Mouse (Mus musculus) intestine, postnatal 0 days (tissue): ENCODE measurements around the gene Cyb5d1. TPM values are rescaled to one million over a fixed set of nuclear protein-coding genes. Genes with fewer than 3 reads are reported as not detected.

Experiments used
- ATAC-seq: fragments of 200-750 bp; cut with Nextera tagmentation; 2 replicates; pipeline ENCODE4 v1.8.0; 2017; ENCODE audit warnings: mild to moderate bottlenecking, moderate TSS enrichment, moderate library complexity
- H3K27ac ChIP-seq: fragments of 300-500 bp; sonication (generic); 2 replicates; pipeline ENCODE4 v1.5.1; 2014; ENCODE audit warnings: mild to moderate bottlenecking, low read depth, low read length, moderate library complexity
- H3K27me3 ChIP-seq: fragments of 300-500 bp; sonication (generic); replicated peaks from 2 replicates; pipeline ENCODE4 v1.6.1; 2014; ENCODE audit warnings: low read length, mixed read lengths; ENCODE audit not compliant: control insufficient read depth, insufficient read depth
- H3K36me3 ChIP-seq: fragments of 300-500 bp; sonication (generic); 2 replicates; pipeline ENCODE4 v1.6.1; 2014; ENCODE audit warnings: mild to moderate bottlenecking, moderate library complexity; ENCODE audit not compliant: control insufficient read depth, insufficient read depth
- H3K4me1 ChIP-seq: fragments of 300-500 bp; sonication (generic); replicated peaks from 2 replicates; pipeline ENCODE4 v1.6.1; 2014; ENCODE audit warnings: antibody characterized with exemption, low read length, mixed read lengths; ENCODE audit not compliant: control insufficient read depth, insufficient read depth
- H3K4me2 ChIP-seq: fragments of 300-500 bp; sonication (generic); replicated peaks from 2 replicates; pipeline ENCODE4 v1.6.1; 2014; ENCODE audit warnings: low read depth, mild to moderate bottlenecking, moderate library complexity
- H3K4me3 ChIP-seq: fragments of 300-500 bp; sonication (generic); 2 replicates; pipeline ENCODE4 v1.5.1; 2014; ENCODE audit warnings: low read depth, low read length
- H3K9ac ChIP-seq: fragments of 300-500 bp; sonication (generic); 2 replicates; pipeline ENCODE4 v1.6.1; 2014; ENCODE audit warnings: mild to moderate bottlenecking, low read depth, low read length
- H3K9me3 ChIP-seq: fragments of 300-500 bp; sonication (generic); 2 replicates; pipeline ENCODE4 v1.6.1; 2016; ENCODE audit warnings: mixed run types; ENCODE audit not compliant: control insufficient read depth
- CTCF ChIP-seq: sonication (generic); IDR thresholded peaks from 2 replicates; pipeline ENCODE4 v1.5.1; 2016; ENCODE audit warnings: low read depth, mild to moderate bottlenecking, control low read depth, antibody characterized with exemption, moderate library complexity
- WGBS: fragments of 180-500 bp; shearing (Covaris S2); extraction: QIAGEN DNeasy Blood & Tissue Kit; methylation state at CpG from one replicate; pipeline ENCODE4 v1.1.7; 2014; 5-methylcytosine and 5-hydroxymethylcytosine counted together
- polyA plus RNA-seq: library from polyadenylated mRNA; unstranded; fragments of >200 nt; fragmentation: Nextera tagmentation; extraction: Ambion mirVana; gene quantifications from 2 replicates; pipeline ENCODE4 v1.2.1, GENCODE M21; 2015

Cyb5d1 gene
- polyA plus RNA-seq, 1 experiment from 2014 or later: 8.9 TPM

GRCm38 (mm10) chr11:69430631-69431030, 35.2 kb upstream of the Cyb5d1 start:
- H3K4me1 ChIP-seq: peaks cover 4% of the 10 kb centered on the region; the same call in 1 of the 2 replicates
- H3K36me3 ChIP-seq: no peaks in the 10 kb centered on the region
- ATAC-seq: no peak
- H3K4me3 ChIP-seq: no peak overlapping the region
- no peak overlapping the region for H3K4me2 ChIP-seq
- 89% methylated on average over 15 of the region's 15 CpGs for WGBS
- H3K9ac ChIP-seq: no peak overlapping the region
- H3K27ac ChIP-seq: no peak overlapping the region
- no peak for TF ChIP-seq CTCF
- H3K9me3 ChIP-seq: no peaks in the 10 kb centered on the region
- no peaks in the 10 kb centered on the region for H3K27me3 ChIP-seq

- no peak for TF ChIP-seq CTCF
- WGBS: 20% methylated on average over 2 of the region's 2 CpGs
- H3K4me3 ChIP-seq: no peak overlapping the region
- no peak overlapping the region for H3K27ac ChIP-seq
- H3K4me2 ChIP-seq: no peak overlapping the region
- peaks cover 4% of the 10 kb centered on the region; the same call in 1 of the 2 replicates for H3K4me1 ChIP-seq
- ATAC-seq: no peak
- H3K27me3 ChIP-seq: no peaks in the 10 kb centered on the region
- H3K36me3 ChIP-seq: no peaks in the 10 kb centered on the region
- H3K9me3 ChIP-seq: no peaks in the 10 kb centered on the region
- no peak overlapping the region for H3K9ac ChIP-seq
Observed at GRCm38 (mm10) chr11:69429313-69429712, 33.9 kb upstream of the Cyb5d1 start.

- Histone ChIP-seq H3K4me1 (peaks cover 4% of the 10 kb centered on the region; the same call in 1 of the 2 replicates), H3K27me3 (no peaks in the 10 kb centered on the region), H3K4me3 (no peak overlapping the region), H3K4me2 (no peak overlapping the region), H3K9me3 (no peaks in the 10 kb centered on the region), H3K9ac (no peak overlapping the region), H3K27ac (no peak overlapping the region), H3K36me3 (no peaks in the 10 kb centered on the region)
- 0 out of 2 replicates have a peak, but pooled peaks have one; percentile 28 for TF ChIP-seq CTCF
- WGBS: 11% methylated on average over 4 of the region's 4 CpGs
- no peak; the same call in 1 of the 2 replicates for ATAC-seq
Observed at GRCm38 (mm10) chr11:69428751-69429150, 33.3 kb upstream of the Cyb5d1 start.

GRCm38 (mm10) chr11:69426246-69426645, 30.8 kb upstream of the Cyb5d1 start:
- Histone ChIP-seq H3K27me3 (peaks cover 4% of the 10 kb centered on the region; the same call in 1 of the 2 replicates), H3K36me3 (no peaks in the 10 kb centered on the region), H3K9ac (no peak overlapping the region), H3K9me3 (no peaks in the 10 kb centered on the region), H3K4me3 (no peak overlapping the region), H3K4me1 (peaks cover 4% of the 10 kb centered on the region; the same call in 1 of the 2 replicates), H3K4me2 (no peak overlapping the region), H3K27ac (no peak overlapping the region)
- no peak for TF ChIP-seq CTCF
- 87% methylated on average over 2 of the region's 2 CpGs for WGBS
- no peak for ATAC-seq

- ATAC-seq: peak; percentile 83
Observed at GRCm38 (mm10) chr11:69423885-69424284, 28.5 kb upstream of the Cyb5d1 start.

DNA sequence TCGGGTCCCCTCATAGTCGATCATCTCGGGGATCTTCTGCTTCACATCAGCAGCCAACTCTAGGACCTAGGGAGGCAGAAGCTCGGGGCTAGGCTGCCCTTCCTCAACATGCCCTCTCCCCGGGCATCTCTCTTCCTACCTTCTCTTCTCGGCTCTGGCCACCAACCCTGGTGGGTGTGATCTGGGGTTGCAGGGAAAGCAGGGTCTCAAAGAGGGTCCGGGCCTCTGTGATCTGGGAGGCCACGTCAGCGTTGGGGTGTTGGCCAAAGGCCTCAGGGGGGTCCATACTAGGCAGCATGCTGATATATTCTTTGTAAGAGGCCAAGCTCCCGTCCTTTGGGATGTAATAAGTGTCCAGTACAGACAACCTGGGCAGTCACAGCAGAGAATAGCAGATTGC, 27.4 kb upstream of the Cyb5d1 start:
- TF ChIP-seq CTCF: no peak
- no peaks in the 10 kb centered on the region for H3K4me1 ChIP-seq
- no peaks in the 10 kb centered on the region for H3K9me3 ChIP-seq
- H3K9ac ChIP-seq: 0 out of 2 replicates have a peak overlapping the region, but pooled peaks have one; percentile 7
- WGBS: 92% methylated on average over 10 of the region's 10 CpGs
- no peaks in the 10 kb centered on the region for H3K36me3 ChIP-seq
- H3K27ac ChIP-seq: 0 out of 2 replicates have a peak overlapping the region, but pooled peaks have one; percentile 84
- no peak for ATAC-seq
- H3K27me3 ChIP-seq: peaks cover 9% of the 10 kb centered on the region; the same call in 1 of the 2 replicates
- peak overlapping the region; percentile 57 for H3K4me2 ChIP-seq
- no peak overlapping the region for H3K4me3 ChIP-seq

More at GRCm38 (mm10) chr11:69423885-69424284, 28.5 kb upstream of the Cyb5d1 start:
- Histone ChIP-seq H3K36me3 (no peaks in the 10 kb centered on the region), H3K27ac (peak overlapping the region; percentile 84), H3K9ac (0 out of 2 replicates have a peak overlapping the region, but pooled peaks have one; percentile 26), H3K4me3 (no peak overlapping the region), H3K27me3 (peaks cover 9% of the 10 kb centered on the region; the same call in 1 of the 2 replicates), H3K9me3 (no peaks in the 10 kb centered on the region), H3K4me2 (peak overlapping the region; percentile 57), H3K4me1 (no peaks in the 10 kb centered on the region)
- WGBS: 47% methylated on average over 6 of the region's 6 CpGs
- no peak for TF ChIP-seq CTCF
